Mouse (Mus musculus) limb, embryonic 10.5 days (tissue): ENCODE data around the gene Mpped1. TPM values are rescaled to one million over a fixed set of nuclear protein-coding genes. Genes with fewer than 3 reads are reported as not detected.

ENCODE experiments used
- DNase-seq: peaks from one replicate; pipeline ENCODE4 v3.0.0-alpha.2; 2017; ENCODE audit warnings: low spot score
- H3K27ac ChIP-seq: fragments of 300-500 bp; sonication (generic); 2 replicates; pipeline ENCODE4 v1.5.1; 2016; ENCODE audit warnings: mild to moderate bottlenecking
- H3K27me3 ChIP-seq: fragments of 300-500 bp; sonication (generic); 2 replicates; pipeline ENCODE4 v1.6.1; 2016; ENCODE audit warnings: low read depth, mild to moderate bottlenecking; ENCODE audit not compliant: poor library complexity, severe bottlenecking
- H3K36me3 ChIP-seq: fragments of 300-500 bp; sonication (generic); 2 replicates; pipeline ENCODE4 v1.6.1; 2016; ENCODE audit warnings: mild to moderate bottlenecking, moderate library complexity
- H3K4me1 ChIP-seq: fragments of 300-500 bp; sonication (generic); 2 replicates; pipeline ENCODE4 v1.6.1; 2016
- H3K4me3 ChIP-seq: fragments of 300-500 bp; sonication (generic); 2 replicates; pipeline ENCODE4 v1.5.1; 2016; ENCODE audit warnings: mild to moderate bottlenecking, moderate library complexity
- H3K9me3 ChIP-seq: fragments of 300-500 bp; sonication (generic); replicated peaks from 2 replicates; pipeline ENCODE4 v1.6.1; 2016; ENCODE audit warnings: mild to moderate bottlenecking
- WGBS: fragments of 180-500 bp; shearing (Covaris S2); methylation state at CpG from one replicate; pipeline ENCODE4 v1.1.7; 2016; 5-methylcytosine and 5-hydroxymethylcytosine counted together
- polyA plus RNA-seq: library from polyadenylated mRNA; unstranded; fragments of >200 nt; fragmentation: Nextera tagmentation; extraction: Ambion mirVana; gene quantifications from 2 replicates; pipeline ENCODE4 v1.2.1, GENCODE M21; 2016

The Mpped1 gene
- polyA plus RNA-seq, 1 experiment from 2014 or later, result 3.8 TPM

DNA sequence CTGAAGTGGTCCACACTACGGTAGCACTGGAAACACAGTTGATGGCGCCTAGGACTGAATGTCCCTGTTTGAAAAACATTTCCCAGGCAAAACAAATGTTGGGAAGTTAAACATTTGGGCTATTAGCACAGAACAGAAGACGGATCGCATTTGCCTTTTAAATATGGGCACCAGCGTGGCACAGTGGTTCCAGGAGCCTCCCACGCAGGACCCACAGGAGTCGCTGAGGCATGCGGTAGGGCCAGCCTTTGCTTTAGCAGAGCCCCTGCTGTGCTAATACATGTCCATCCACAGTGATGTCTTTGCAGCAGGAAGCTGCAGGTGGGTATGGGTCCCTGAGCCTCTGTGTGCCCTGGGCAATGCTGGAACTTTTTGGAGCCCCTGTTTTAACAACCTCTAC is 48.7 kb downstream of the Mpped1 start:
- H3K4me1 ChIP-seq, result no peaks in the 10 kb centered on the region
- no peaks in the 10 kb centered on the region for H3K27me3 ChIP-seq
- no peak overlapping the region for H3K27ac ChIP-seq
- 87% methylated on average over 8 of the region's 8 CpGs for WGBS
- DNase-seq, result no peak
- H3K36me3 ChIP-seq, result no peaks in the 10 kb centered on the region
- H3K4me3 ChIP-seq, result no peak overlapping the region
- no peaks in the 10 kb centered on the region for H3K9me3 ChIP-seq

DNA sequence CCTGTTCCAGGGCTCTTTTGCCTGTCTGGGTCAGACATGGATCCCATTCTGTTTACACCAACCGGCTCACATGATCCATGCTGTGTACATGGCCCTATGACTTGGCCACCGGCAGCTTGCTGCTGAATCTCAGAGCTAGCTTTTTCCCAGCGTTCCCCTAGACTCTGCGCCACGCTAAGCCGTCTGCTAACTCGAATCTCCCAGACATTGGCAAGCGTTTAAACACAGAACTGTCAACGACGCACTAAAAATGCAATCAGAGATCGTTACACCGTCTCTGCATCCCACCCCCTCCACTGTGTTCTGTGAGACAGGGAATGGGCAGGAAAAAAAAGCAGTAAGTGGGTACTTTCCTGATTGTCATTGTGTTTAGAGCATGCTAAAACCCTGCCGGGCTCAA is 50.0 kb downstream of the Mpped1 start:
- Histone ChIP-seq H3K9me3 (no peaks in the 10 kb centered on the region), H3K4me1 (no peaks in the 10 kb centered on the region), H3K36me3 (no peaks in the 10 kb centered on the region)

DNA sequence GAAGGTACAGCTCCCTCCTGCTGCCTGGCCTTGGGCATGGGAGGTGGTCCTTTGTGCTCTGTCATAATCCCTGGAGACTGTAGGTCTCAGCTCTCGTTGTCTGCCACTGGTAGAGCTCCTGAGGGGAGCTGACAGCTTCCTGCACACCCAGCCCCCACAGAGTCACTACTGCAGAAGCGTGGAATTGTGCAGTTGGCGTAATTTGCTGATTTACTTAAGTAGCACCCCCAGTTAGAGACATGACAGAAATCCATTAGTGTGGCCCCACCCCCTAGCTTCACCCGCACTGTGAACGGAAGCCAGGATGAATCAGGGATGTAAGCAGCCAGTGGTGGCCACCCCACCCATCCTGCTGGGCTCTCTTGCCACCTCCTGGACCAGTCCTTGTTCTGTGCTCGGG is 53.0 kb downstream of the Mpped1 start:
- H3K9me3 ChIP-seq, result no peaks in the 10 kb centered on the region
- no peak for DNase-seq

More for the DNA sequence above, 50.0 kb downstream of the Mpped1 start:
- no peak for DNase-seq
- Histone ChIP-seq H3K27ac (no peak overlapping the region), H3K4me3 (no peak overlapping the region), H3K27me3 (no peaks in the 10 kb centered on the region)
- WGBS, result 76% methylated on average over 13 of the region's 13 CpGs

DNA sequence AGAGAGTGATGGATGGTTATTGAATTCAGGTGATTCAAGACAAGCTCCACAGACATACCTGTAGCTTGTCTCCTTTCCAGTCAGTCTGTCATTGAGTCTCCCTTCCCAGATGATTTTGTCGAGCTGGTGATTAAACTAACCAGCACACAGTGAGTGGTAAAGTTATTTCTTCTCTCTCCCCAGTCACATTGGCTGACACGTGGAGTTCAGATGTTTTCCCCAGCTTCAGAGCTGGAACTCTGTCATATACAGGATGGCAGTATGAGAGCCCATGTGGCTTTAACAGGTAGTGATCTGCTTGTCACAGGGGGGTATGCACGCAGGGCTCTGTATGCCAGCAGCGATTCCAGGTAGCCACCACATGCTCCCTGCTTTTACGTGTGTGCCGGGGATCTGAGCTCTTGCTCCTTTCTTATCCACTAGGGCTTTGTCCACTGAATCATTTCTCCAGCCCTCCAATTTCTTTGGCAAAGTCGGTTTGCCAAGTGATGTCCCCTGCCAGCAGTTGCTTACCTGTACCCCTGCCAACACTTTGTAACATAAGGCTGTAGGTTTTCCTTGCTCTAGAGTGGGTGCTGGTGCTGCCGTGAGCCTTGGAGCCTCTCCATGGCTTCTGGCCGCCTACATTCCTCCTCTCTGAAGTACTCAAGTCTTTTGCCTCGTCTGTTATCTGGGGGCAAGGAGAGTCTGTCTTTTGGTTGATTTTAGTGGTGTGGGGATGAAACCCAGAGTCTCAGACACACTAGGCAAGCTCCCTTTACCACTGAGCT is 61.9 kb downstream of the Mpped1 start:
- Histone ChIP-seq H3K4me1 (peaks cover 9% of the 10 kb centered on the region), H3K9me3 (no peaks in the 10 kb centered on the region), H3K4me3 (no peak overlapping the region), H3K27ac (no peak overlapping the region), H3K36me3 (no peaks in the 10 kb centered on the region), H3K27me3 (peaks cover 49% of the 10 kb centered on the region)
- WGBS, result 69% methylated on average over 10 of the region's 10 CpGs
- DNase-seq, result no peak

More for the DNA sequence above, 53.0 kb downstream of the Mpped1 start:
- Histone ChIP-seq H3K4me1 (no peaks in the 10 kb centered on the region), H3K27ac (no peak overlapping the region), H3K27me3 (no peaks in the 10 kb centered on the region), H3K36me3 (no peaks in the 10 kb centered on the region), H3K4me3 (no peak overlapping the region)
- whole genome bisulfite sequencing, result 73% methylated on average over 6 of the region's 6 CpGs

DNA sequence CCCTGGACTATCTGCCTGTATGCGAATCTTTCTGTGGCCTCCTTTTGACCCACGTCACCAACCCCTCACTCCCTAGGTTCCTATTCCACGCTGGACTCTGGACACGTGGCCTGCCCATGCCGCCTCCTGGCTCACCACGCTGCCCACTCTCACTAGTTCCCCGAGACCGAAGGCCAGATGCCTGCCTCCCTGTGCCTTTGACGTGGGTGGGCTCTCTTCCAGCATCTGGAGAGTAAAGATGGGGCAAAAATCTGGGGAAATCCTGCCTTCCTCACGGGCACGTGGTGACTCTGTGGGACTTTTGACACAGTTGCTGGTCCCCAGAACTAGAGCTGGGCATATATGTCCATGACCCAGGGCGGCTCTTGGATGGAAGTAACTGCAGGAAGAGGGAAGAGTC is 63.2 kb downstream of the Mpped1 start:
- no peak for DNase-seq
- no peaks in the 10 kb centered on the region for H3K36me3 ChIP-seq
- H3K4me1 ChIP-seq, result peaks cover 14% of the 10 kb centered on the region
- 86% methylated on average over 12 of the region's 12 CpGs for WGBS
- H3K27me3 ChIP-seq, result peaks cover 49% of the 10 kb centered on the region
- H3K4me3 ChIP-seq, result no peak overlapping the region
- H3K9me3 ChIP-seq, result no peaks in the 10 kb centered on the region
- no peak overlapping the region for H3K27ac ChIP-seq

DNA sequence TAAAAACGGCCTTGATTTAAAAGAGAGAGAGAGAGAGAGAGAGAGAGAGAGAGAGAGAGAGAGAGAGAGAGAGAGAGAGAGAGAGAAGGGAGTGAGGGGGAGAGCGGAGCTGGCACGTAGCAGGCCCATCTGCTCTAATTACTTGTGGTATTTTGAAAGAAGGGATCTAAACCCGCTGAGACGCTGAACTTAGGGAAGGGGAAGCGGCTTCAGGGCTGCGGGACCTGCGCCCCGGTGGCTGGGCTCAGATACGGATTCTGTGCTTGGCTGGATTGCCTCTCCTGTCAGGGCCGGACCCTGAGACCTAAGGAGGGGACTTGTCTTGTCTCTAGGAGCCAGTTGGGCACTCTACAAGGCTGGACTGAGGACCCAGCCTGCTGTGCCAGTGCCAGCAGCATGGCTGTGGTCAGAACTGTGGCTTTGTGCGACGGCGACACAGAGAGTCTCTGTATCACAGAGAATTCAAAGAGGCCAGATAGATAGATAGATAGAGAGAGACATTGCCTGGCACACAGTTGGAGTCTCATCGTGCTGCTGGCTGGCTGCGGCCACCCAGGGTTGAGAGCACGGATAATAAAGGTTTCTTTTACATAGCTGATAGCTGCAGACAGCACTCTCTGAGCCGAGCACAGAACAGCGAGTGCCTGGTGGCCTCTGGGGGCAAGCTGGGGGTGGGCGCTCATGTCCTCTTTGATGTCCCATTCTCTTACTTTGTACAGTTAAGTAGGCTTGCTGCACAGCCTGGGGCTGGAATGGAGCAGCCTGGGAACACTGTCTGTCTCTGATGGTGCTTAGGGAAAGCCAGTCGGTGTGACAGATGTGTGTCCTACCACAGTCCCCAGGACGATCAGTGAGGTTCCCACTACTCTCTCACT is 63.9 kb downstream of the Mpped1 start:
- H3K27ac ChIP-seq, result no peak overlapping the region
- H3K27me3 ChIP-seq, result peaks cover 49% of the 10 kb centered on the region
- no peaks in the 10 kb centered on the region for H3K36me3 ChIP-seq
- H3K4me3 ChIP-seq, result no peak overlapping the region
- H3K4me1 ChIP-seq, result peaks cover 14% of the 10 kb centered on the region
- DNase-seq, result no peak
- H3K9me3 ChIP-seq, result no peaks in the 10 kb centered on the region
- 48% methylated on average over 22 of the region's 22 CpGs for WGBS

DNA sequence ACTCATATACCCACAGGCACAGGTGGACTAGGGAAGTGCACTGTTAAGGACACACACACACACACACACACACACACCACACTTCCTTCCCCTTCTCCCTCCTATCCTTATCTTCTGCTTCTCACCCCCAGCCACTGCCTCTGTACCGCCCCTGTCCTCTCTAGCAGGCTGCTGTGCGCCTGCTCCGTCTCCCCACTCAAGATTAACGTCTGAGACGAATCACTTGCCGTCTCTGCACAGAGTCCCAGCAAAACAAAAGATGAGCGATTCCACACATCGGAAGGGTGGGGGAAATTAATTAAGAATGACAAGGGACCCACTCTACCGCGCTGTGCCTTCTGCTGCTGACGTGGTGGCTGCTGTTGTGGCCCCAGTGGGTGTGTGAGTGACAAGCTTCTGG is 66.5 kb downstream of the Mpped1 start:
- Histone ChIP-seq H3K27me3 (peaks cover 42% of the 10 kb centered on the region), H3K4me1 (peaks cover 14% of the 10 kb centered on the region), H3K4me3 (no peak overlapping the region), H3K36me3 (no peaks in the 10 kb centered on the region), H3K27ac (no peak overlapping the region), H3K9me3 (no peaks in the 10 kb centered on the region)
- WGBS, result 78% methylated on average over 11 of the region's 11 CpGs
- DNase-seq, result no peak

DNA sequence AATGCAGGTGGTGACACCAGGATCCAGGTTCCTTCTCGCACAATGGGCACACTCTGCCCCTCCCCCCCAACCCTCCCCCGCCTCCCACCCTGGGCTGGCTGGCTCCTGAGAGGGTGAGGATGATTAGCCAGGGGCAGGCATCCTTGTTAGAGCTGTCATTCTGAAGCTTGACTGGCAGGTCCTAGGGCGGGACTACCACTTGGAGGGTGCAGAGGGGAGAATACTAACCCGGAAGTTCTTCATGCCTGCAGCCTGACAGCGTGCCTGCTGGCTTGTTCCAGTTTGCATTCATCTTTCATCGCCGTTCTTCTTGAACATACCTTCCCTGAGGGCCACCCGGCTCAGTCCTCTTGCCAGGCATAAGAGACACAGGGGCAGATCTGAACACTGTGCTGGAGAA is 67.3 kb downstream of the Mpped1 start:
- 42% methylated on average over 8 of the region's 8 CpGs for WGBS
- H3K27ac ChIP-seq, result no peak overlapping the region
- H3K4me3 ChIP-seq, result no peak overlapping the region
- DNase-seq, result no peak
- peaks cover 34% of the 10 kb centered on the region for H3K27me3 ChIP-seq
- H3K4me1 ChIP-seq, result peaks cover 14% of the 10 kb centered on the region
- no peaks in the 10 kb centered on the region for H3K9me3 ChIP-seq
- H3K36me3 ChIP-seq, result no peaks in the 10 kb centered on the region

DNA sequence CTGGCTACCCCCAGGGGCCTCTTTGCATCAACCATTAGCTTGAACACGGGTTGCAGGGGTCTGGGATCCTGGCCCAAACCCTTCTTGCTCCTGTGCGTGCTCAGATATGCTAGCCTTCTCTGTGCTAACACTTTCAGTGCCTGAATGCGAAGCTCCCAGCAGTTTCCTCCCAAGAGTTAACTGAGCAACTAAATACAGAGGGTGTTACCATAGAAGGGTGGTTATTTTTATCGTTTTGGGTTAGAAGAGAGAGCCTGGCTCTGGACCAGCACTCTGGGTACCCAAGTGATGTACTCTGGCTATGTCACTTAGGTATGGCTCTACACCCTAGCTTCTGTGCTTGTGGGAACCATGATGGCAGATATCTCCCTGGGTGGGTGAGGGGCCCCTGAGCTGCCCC is 68.2 kb downstream of the Mpped1 start:
- peaks cover 14% of the 10 kb centered on the region for H3K4me1 ChIP-seq

DNA sequence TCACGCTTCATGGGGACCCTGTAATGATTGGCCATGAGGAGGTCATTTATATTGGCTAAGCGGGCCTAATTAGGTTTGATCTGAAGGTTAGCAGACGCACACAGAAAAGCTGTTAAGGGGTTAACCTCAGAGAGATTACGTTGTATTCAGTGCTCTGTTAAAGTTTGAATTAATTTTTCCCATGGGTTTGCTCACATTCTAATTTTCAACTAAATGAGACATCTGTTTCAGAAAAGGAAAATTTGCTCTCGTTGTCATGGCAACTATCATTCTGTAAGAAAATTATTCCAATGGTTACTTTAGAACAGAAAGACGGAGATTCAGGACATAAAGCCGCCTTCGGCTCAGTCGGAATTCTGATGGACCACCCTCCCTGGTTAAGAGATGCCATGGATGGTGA is 68.9 kb downstream of the Mpped1 start:
- H3K27me3 ChIP-seq, result peaks cover 21% of the 10 kb centered on the region; the same call in 1 of the 2 replicates
- peaks cover 11% of the 10 kb centered on the region for H3K4me1 ChIP-seq
- H3K27ac ChIP-seq, result no peak overlapping the region
- no peaks in the 10 kb centered on the region for H3K36me3 ChIP-seq
- 78% methylated on average over 9 of the region's 9 CpGs for whole genome bisulfite sequencing
- no peak for DNase-seq
- H3K4me3 ChIP-seq, result no peak overlapping the region
- H3K9me3 ChIP-seq, result no peaks in the 10 kb centered on the region

More for the DNA sequence above, 68.2 kb downstream of the Mpped1 start:
- 70% methylated on average over 4 of the region's 4 CpGs for WGBS
- Histone ChIP-seq H3K36me3 (no peaks in the 10 kb centered on the region), H3K27me3 (peaks cover 25% of the 10 kb centered on the region; the same call in 1 of the 2 replicates), H3K27ac (no peak overlapping the region), H3K9me3 (no peaks in the 10 kb centered on the region), H3K4me3 (no peak overlapping the region)
- DNase-seq, result no peak

DNA sequence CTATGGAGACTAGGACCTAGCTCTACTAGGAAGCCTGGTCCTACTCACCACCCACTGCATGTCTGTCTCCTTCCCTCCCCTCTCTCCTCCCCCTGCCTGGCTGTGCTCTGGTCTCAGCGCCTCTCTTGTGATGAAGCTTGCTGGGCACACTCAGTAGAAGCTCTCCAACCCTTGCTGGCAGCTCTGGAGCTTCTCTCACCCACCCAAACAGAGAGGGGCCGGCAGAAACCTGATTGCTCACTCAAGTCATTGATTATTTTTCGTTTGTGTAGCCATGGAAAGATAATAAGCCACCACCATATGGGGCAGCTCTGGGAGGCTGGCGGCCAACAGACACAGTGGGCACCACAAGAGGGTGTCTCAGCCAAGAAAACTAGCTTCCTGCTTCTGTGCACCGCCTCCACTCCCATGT is 74.1 kb downstream of the Mpped1 start:
- DNase-seq, result no peak
- H3K9me3 ChIP-seq, result no peaks in the 10 kb centered on the region
- H3K27me3 ChIP-seq, result no peaks in the 10 kb centered on the region
- WGBS, result 74% methylated on average over 5 of the region's 5 CpGs
- no peak overlapping the region for H3K4me3 ChIP-seq
- no peaks in the 10 kb centered on the region for H3K4me1 ChIP-seq
- H3K36me3 ChIP-seq, result no peaks in the 10 kb centered on the region
- H3K27ac ChIP-seq, result no peak overlapping the region

DNA sequence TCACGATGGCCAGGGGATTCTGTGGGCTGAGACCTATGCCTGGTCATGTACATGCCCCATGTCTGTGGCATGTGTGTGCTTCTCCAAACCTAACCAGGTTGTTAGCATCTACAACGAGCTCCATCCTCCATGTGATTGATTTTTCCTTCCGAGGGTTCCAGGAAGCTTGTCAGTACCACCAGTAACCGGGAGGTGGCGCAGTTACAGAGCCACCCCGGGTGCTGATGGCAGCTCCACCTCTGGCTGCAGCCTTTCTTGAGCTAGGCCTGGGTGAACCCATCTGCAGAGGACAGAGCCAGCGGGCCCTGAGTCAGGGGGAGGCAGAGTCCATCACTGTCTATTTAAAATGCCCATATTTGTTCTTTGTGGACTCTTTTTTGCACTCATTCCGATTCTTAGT is 77.9 kb downstream of the Mpped1 start:
- Histone ChIP-seq H3K27me3 (no peaks in the 10 kb centered on the region), H3K27ac (no peak overlapping the region), H3K9me3 (no peaks in the 10 kb centered on the region), H3K4me1 (no peaks in the 10 kb centered on the region), H3K4me3 (no peak overlapping the region), H3K36me3 (no peaks in the 10 kb centered on the region)
- 16% methylated on average over 8 of the region's 8 CpGs for WGBS
- peak; percentile 81 for DNase-seq

DNA sequence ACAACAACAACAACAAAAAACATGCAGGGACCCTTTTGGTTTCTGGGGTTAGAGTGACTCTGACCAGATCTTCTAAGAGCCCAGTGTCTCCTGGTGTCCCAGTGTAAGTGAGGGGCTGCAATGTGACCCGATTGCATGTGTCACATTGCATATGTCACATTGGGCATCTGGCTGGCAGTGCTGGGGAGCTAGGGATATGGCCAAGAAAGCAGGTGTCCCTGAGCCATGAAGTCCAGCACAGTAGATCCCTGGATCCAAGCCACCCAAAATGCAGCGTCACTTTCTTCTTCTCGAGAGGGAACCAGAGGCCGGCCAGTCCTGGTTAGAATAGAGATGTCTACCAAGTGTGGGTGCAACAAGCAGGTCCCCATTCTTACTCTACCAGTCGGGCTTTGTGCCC is 86.4 kb downstream of the Mpped1 start:
- H3K4me3 ChIP-seq, result no peak overlapping the region
- no peak overlapping the region for H3K27ac ChIP-seq
- H3K36me3 ChIP-seq, result no peaks in the 10 kb centered on the region
- WGBS, result 88% methylated on average over 5 of the region's 5 CpGs
- H3K27me3 ChIP-seq, result peaks cover 20% of the 10 kb centered on the region
- no peak for DNase-seq
- H3K9me3 ChIP-seq, result no peaks in the 10 kb centered on the region
- peaks cover 3% of the 10 kb centered on the region; the same call in 1 of the 2 replicates for H3K4me1 ChIP-seq
